Mouse (Mus musculus): ENCODE measurements around the gene Aff3. TPM values are rescaled to one million over a fixed set of nuclear protein-coding genes. Genes with fewer than 3 reads are reported as not detected.

Gene Aff3
- polyA plus RNA-seq, 1 experiment from 2014 or later: 2.1 TPM

DNA sequence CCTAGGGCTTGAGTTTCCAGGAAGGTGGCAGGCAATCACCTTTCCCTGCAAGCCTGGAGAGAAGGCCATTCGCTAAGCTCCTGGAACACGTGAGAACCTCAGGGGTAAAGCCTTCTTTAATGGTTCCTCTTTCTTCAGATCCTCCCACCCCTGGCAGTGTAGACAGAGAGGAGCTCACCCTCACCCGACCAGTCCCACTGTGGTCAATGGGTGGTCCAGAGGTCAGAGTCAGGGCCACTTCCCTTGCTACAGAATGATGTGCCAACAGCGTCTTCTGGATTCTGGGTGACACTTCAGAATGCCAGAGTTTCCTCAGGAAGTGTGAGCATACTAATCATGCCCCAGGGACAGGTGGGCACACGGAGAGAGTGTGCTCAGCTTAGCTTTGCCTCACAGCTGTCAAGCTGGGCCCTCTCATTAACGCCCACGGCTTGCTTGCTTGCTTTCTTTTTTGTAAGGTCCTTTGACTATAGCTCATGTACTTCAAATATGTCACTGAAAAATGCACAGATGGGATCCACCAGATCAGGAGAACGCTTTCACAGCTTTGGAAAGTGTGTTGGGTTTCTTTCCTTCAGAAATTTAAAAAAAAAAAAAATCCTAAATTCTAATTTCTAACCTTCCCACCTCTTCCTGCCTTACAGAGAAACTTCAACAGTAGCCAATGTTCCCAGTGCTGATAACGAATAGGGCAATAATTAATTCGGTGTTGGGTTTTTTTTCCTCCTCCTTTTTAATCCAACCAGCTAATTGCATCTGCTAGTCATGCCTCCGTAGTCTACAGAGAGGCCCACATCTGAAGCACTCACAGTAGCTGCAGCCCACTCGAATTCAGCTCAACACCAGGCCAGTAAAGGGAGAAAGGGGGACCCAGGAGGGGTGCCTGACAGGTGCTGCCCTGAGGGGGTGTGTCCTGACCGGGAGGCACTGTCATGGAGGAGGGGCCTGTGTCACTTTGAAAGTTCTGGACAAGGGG, 235.8 kb downstream of the Aff3 start:
- Histone ChIP-seq H3K4me2 (replicated peaks; ENCODE audit: low read depth) (no peak overlapping the region), H3K27me3 (replicated peaks; ENCODE audit: control insufficient read depth, insufficient read depth, low read length) (no peaks in the 10 kb centered on the region), H3K4me3 (ENCODE audit: low read depth, low read length) (no peak overlapping the region), H3K27ac (ENCODE audit: low read depth, low read length) (no peak overlapping the region), H3K9me3 (ENCODE audit: control insufficient read depth) (no peaks in the 10 kb centered on the region), H3K9ac (ENCODE audit: low read depth, low read length) (no peak overlapping the region; the same call in 1 of the 2 replicates), H3K36me3 (ENCODE audit: control insufficient read depth, insufficient read depth) (no peaks in the 10 kb centered on the region), H3K4me1 (replicated peaks; ENCODE audit: control insufficient read depth, insufficient read depth, low read length) (no peaks in the 10 kb centered on the region)
- WGBS: 60% methylated on average over 13 of the region's 13 CpGs
- TF ChIP-seq CTCF (IDR thresholded peaks at IDR 0.05; ENCODE audit: low read depth): no peak
- no peak for ATAC-seq

DNA sequence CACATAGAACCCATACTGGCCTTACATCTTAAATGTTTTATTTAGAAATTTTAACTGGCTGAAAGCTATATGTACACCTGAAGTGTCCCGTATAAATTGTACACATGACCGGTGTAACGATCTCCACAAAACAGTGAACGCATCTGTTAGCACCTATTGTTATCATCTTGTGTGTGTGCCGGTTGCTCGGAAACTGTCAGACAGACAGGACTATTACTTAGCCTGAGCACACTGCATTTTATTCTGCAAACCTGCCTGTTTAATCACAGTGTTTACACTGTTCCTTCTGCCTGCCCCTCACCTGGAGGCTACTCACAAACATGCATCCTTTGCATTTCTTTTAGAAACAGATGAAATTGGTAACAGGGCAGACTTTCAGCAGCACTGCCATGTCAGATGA, 241.8 kb downstream of the Aff3 start:
- Histone ChIP-seq H3K4me1 (replicated peaks; ENCODE audit: control insufficient read depth, insufficient read depth, low read length) (no peaks in the 10 kb centered on the region), H3K4me2 (replicated peaks; ENCODE audit: low read depth) (no peak overlapping the region), H3K4me3 (ENCODE audit: low read depth, low read length) (no peak overlapping the region), H3K9ac (ENCODE audit: low read depth, low read length) (no peak overlapping the region), H3K27me3 (replicated peaks; ENCODE audit: control insufficient read depth, insufficient read depth, low read length) (no peaks in the 10 kb centered on the region), H3K36me3 (ENCODE audit: control insufficient read depth, insufficient read depth) (no peaks in the 10 kb centered on the region), H3K27ac (ENCODE audit: low read depth, low read length) (no peak overlapping the region), H3K9me3 (ENCODE audit: control insufficient read depth) (no peaks in the 10 kb centered on the region)
- TF ChIP-seq CTCF (IDR thresholded peaks at IDR 0.05; ENCODE audit: low read depth): no peak
- no peak for ATAC-seq
- 75% methylated on average over 6 of the region's 6 CpGs for WGBS

- WGBS: 86% methylated on average over 4 of the region's 4 CpGs
- Histone ChIP-seq H3K4me1 (replicated peaks; ENCODE audit: control insufficient read depth, insufficient read depth, low read length) (no peaks in the 10 kb centered on the region), H3K4me3 (ENCODE audit: low read depth, low read length) (no peak overlapping the region), H3K9ac (ENCODE audit: low read depth, low read length) (no peak overlapping the region), H3K27me3 (replicated peaks; ENCODE audit: control insufficient read depth, insufficient read depth, low read length) (no peaks in the 10 kb centered on the region), H3K36me3 (ENCODE audit: control insufficient read depth, insufficient read depth) (no peaks in the 10 kb centered on the region), H3K9me3 (ENCODE audit: control insufficient read depth) (no peaks in the 10 kb centered on the region), H3K4me2 (replicated peaks; ENCODE audit: low read depth) (no peak overlapping the region), H3K27ac (ENCODE audit: low read depth, low read length) (no peak overlapping the region)
- no peak for TF ChIP-seq CTCF (IDR thresholded peaks at IDR 0.05; ENCODE audit: low read depth)
- no peak for ATAC-seq
These were observed 245.4 kb downstream of the Aff3 start for GRCm38 (mm10) chr1:38419331-38419730.

- Histone ChIP-seq H3K9ac (ENCODE audit: low read depth, low read length) (no peak overlapping the region), H3K9me3 (ENCODE audit: control insufficient read depth) (no peaks in the 10 kb centered on the region), H3K4me2 (replicated peaks; ENCODE audit: low read depth) (no peak overlapping the region), H3K4me3 (ENCODE audit: low read depth, low read length) (no peak overlapping the region), H3K27me3 (replicated peaks; ENCODE audit: control insufficient read depth, insufficient read depth, low read length) (no peaks in the 10 kb centered on the region), H3K27ac (ENCODE audit: low read depth, low read length) (no peak overlapping the region), H3K36me3 (ENCODE audit: control insufficient read depth, insufficient read depth) (no peaks in the 10 kb centered on the region), H3K4me1 (replicated peaks; ENCODE audit: control insufficient read depth, insufficient read depth, low read length) (no peaks in the 10 kb centered on the region)
- 65% methylated on average over 12 of the region's 12 CpGs for WGBS
- no peak for ATAC-seq
- no peak for TF ChIP-seq CTCF (IDR thresholded peaks at IDR 0.05; ENCODE audit: low read depth)
These were observed 246.3 kb downstream of the Aff3 start for GRCm38 (mm10) chr1:38418181-38419032.

GRCm38 (mm10) chr1:38417196-38417595, 247.6 kb downstream of the Aff3 start:
- TF ChIP-seq CTCF (IDR thresholded peaks at IDR 0.05; ENCODE audit: low read depth): no peak
- Histone ChIP-seq H3K27me3 (replicated peaks; ENCODE audit: control insufficient read depth, insufficient read depth, low read length) (no peaks in the 10 kb centered on the region), H3K9me3 (ENCODE audit: control insufficient read depth) (no peaks in the 10 kb centered on the region), H3K4me3 (ENCODE audit: low read depth, low read length) (no peak overlapping the region), H3K4me1 (replicated peaks; ENCODE audit: control insufficient read depth, insufficient read depth, low read length) (no peaks in the 10 kb centered on the region), H3K27ac (ENCODE audit: low read depth, low read length) (no peak overlapping the region), H3K4me2 (replicated peaks; ENCODE audit: low read depth) (no peak overlapping the region), H3K9ac (ENCODE audit: low read depth, low read length) (no peak overlapping the region), H3K36me3 (ENCODE audit: control insufficient read depth, insufficient read depth) (no peaks in the 10 kb centered on the region)
- WGBS: 85% methylated on average over 12 of the region's 12 CpGs
- ATAC-seq: no peak

DNA sequence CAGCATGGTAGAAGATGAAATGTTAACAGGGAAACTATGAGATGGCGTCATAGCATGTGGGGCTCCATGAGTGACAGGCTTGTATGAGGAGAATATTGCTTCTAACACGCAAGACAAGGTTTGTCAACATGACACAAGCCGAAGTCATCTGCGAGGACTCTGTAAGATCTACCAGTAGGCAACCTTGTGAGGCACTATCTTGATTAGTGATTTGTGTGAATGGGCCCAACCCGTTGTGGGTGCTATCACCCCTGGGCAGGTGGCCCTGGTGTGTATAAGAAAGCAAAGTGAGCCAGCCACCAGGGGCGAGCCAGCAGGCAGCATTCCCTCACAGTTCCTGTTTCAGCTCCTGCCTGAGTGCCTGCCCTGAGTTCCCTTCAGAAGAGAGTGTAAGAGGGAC, 249.2 kb downstream of the Aff3 start:
- Histone ChIP-seq H3K27ac (ENCODE audit: low read depth, low read length) (no peak overlapping the region), H3K4me2 (replicated peaks; ENCODE audit: low read depth) (no peak overlapping the region), H3K9me3 (ENCODE audit: control insufficient read depth) (no peaks in the 10 kb centered on the region), H3K4me1 (replicated peaks; ENCODE audit: control insufficient read depth, insufficient read depth, low read length) (no peaks in the 10 kb centered on the region), H3K27me3 (replicated peaks; ENCODE audit: control insufficient read depth, insufficient read depth, low read length) (no peaks in the 10 kb centered on the region), H3K9ac (ENCODE audit: low read depth, low read length) (no peak overlapping the region), H3K36me3 (ENCODE audit: control insufficient read depth, insufficient read depth) (no peaks in the 10 kb centered on the region), H3K4me3 (ENCODE audit: low read depth, low read length) (no peak overlapping the region)
- no peak for ATAC-seq
- no peak for TF ChIP-seq CTCF (IDR thresholded peaks at IDR 0.05; ENCODE audit: low read depth)
- WGBS: 88% methylated on average over 6 of the region's 6 CpGs
